Mouse (Mus musculus) C2C12 (cell line): ENCODE measurements around the gene Synpo2l.

Experiments
- CEBPB ChIP-seq: IDR thresholded peaks from one replicate; pipeline ENCODE4 v1.6.1; 2011; ENCODE audit warnings: low read depth, mild to moderate bottlenecking, control low read depth, moderate library complexity
- CTCF ChIP-seq: IDR thresholded peaks from one replicate; pipeline ENCODE4 v1.5.1; 2011; ENCODE audit not compliant: control insufficient read depth, insufficient read depth, insufficient read length
- MYOD1 ChIP-seq: IDR thresholded peaks from one replicate; pipeline ENCODE4 v1.6.1; 2011; ENCODE audit warnings: low read depth; ENCODE audit not compliant: control insufficient read depth, insufficient read length
- MYOG ChIP-seq: IDR thresholded peaks from one replicate; pipeline ENCODE4 v1.6.1; 2011; ENCODE audit not compliant: control insufficient read depth, insufficient read length; ENCODE audit errors: extremely low read depth
- USF1 ChIP-seq: IDR thresholded peaks from one replicate; pipeline ENCODE4 v1.6.1; 2011; ENCODE audit warnings: low read depth, mild to moderate bottlenecking, control low read depth, moderate library complexity

DNA sequence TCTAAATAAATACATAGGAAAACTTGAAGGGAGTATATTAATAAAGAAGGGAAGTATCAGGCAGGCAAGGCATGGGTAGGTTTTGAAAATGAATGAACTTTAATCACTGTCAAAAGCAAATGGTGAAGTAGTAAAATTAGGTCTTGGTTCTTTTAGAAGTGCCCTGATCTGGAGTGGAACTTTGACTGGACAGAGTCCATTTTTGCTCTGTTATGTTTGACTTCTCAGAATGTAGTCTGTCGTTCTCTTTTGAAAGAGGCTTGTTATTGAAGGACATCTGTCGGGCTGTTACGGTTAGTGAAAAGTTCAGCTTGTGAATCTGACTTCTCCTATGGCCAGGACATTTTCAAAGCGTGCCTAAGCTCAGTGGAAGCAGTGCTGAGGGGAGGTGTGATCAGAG is 9.8 kb upstream of the Synpo2l start:
- TF ChIP-seq CTCF (no peak), MYOD1 (no peak), USF1 (no peak), MYOG (no peak), CEBPB (no peak)
